Mouse (Mus musculus): ENCODE measurements around the gene Foxb1. TPM values are rescaled to one million over a fixed set of nuclear protein-coding genes. Genes with fewer than 3 reads are reported as not detected.

Foxb1 gene
- polyA plus RNA-seq (2015; fragmentation: Nextera tagmentation; extraction: Ambion mirVana): not detected in 2 replicates

- Histone ChIP-seq H3K9me3 (no peaks in the 10 kb centered on the region), H3K4me3 (peak within 1 kb of the TSS; percentile 16), H3K36me3 (no peaks in the 10 kb centered on the region), H3K27me3 (replicated peaks) (peaks cover 100% of the 10 kb centered on the region), H3K4me1 (peaks cover 8% of the 10 kb centered on the region; the same call in 1 of the 2 replicates), H3K27ac (replicated peaks) (no peak within 1 kb of the TSS), H3K9ac (no peak within 1 kb of the TSS), H3K4me2 (peak within 1 kb of the TSS; percentile 3; the same call in 1 of the 2 replicates)
- under 1% methylated on average over 60 of the region's 60 CpGs for WGBS
- ATAC-seq (ENCODE audit: extremely low read depth, insufficient number of reproducible peaks, low FRiP score, low TSS enrichment): no peak
Observed at GRCm38 (mm10) chr9:69760371-69761301, at the start of gene Foxb1. TSS of gene Foxb1 (minus strand) at chr9:69760940.

- WGBS: 55% methylated on average over 7 of the region's 7 CpGs
- Histone ChIP-seq H3K36me3 (no peaks in the 10 kb centered on the region), H3K9ac (no peak overlapping the region), H3K9me3 (no peaks in the 10 kb centered on the region), H3K27me3 (replicated peaks) (peaks cover 6% of the 10 kb centered on the region; the same call in 1 of the 2 replicates), H3K4me2 (no peak overlapping the region), H3K27ac (replicated peaks) (no peak overlapping the region), H3K4me3 (no peak overlapping the region), H3K4me1 (no peaks in the 10 kb centered on the region)
- ATAC-seq (ENCODE audit: extremely low read depth, insufficient number of reproducible peaks, low FRiP score, low TSS enrichment): no peak
Observed at GRCm38 (mm10) chr9:69790562-69790961, 29.8 kb upstream of the Foxb1 start.

DNA sequence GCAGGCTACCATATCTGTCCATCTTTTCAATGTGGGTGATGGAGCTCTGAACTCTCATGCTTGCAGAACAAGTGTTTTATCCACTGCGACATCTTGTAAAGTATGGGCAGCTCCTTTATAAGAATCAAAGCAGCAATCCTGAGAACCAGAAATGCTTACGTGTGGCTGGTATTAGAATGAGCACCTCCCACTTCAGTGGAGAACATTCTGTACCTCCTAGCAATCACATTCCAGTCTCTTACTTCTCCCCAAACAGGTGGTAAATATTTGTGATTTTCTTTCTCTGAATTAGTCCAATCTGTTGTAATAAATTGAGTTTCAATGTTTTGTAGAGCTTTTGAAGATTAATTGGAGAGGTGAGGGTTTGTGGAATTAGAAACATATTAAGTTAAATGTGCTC is 19.3 kb upstream of the Foxb1 start:
- no peak for ATAC-seq (ENCODE audit: extremely low read depth, insufficient number of reproducible peaks, low FRiP score, low TSS enrichment)
- 72% methylated on average over 2 of the region's 2 CpGs for WGBS

DNA sequence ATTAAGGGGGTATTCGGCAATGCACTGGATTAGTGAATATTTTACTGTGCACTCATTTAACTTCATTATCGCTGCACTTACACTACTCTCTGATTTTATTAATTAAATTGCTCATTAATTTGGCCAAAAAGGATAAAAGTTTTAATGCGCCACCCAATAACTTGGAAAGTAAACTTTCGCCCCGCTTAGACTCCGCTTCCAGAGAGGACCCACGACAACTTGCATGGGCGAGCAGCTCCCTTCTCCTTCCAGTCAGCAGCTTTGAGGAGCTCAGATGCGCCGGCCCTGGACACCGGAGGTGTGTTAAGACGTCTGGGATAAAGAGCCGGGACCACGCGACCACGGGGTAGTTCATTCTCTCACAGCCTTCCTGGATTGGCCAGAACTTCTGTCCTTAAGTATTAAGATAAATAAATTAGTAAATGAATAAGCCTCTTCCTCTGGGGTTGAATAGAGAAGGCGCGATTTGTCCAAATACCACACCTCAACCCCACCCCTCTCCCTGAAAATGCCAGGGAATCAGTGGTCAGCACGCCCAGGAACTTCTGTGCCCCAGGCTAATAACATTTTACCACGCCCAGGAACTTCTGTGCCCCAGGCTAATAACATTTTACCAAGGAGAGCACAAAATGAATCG is 9.3 kb upstream of the Foxb1 start:
- no peaks in the 10 kb centered on the region for H3K4me1 ChIP-seq
- no peak overlapping the region for H3K27ac ChIP-seq (replicated peaks)
- ATAC-seq (ENCODE audit: extremely low read depth, insufficient number of reproducible peaks, low FRiP score, low TSS enrichment): no peak
- peaks cover 98% of the 10 kb centered on the region for H3K27me3 ChIP-seq (replicated peaks)
- H3K4me2 ChIP-seq: no peak overlapping the region
- H3K4me3 ChIP-seq: no peak overlapping the region
- no peaks in the 10 kb centered on the region for H3K9me3 ChIP-seq
- H3K36me3 ChIP-seq: no peaks in the 10 kb centered on the region
- 3% methylated on average over 21 of the region's 21 CpGs for WGBS
- H3K9ac ChIP-seq: no peak overlapping the region

More for the DNA sequence above, 19.3 kb upstream of the Foxb1 start:
- Histone ChIP-seq H3K4me1 (no peaks in the 10 kb centered on the region), H3K27me3 (replicated peaks) (peaks cover 51% of the 10 kb centered on the region), H3K4me2 (no peak overlapping the region), H3K36me3 (no peaks in the 10 kb centered on the region), H3K9ac (no peak overlapping the region), H3K27ac (replicated peaks) (no peak overlapping the region), H3K4me3 (no peak overlapping the region), H3K9me3 (no peaks in the 10 kb centered on the region)

- H3K4me1 ChIP-seq: no peaks in the 10 kb centered on the region
- 1% methylated on average over 36 of the region's 36 CpGs for WGBS
- peaks cover 100% of the 10 kb centered on the region for H3K27me3 ChIP-seq (replicated peaks)
- no peak overlapping the region for H3K9ac ChIP-seq
- H3K36me3 ChIP-seq: no peaks in the 10 kb centered on the region
- H3K4me2 ChIP-seq: no peak overlapping the region
- ATAC-seq (ENCODE audit: extremely low read depth, insufficient number of reproducible peaks, low FRiP score, low TSS enrichment): no peak
- no peak overlapping the region for H3K27ac ChIP-seq (replicated peaks)
- no peaks in the 10 kb centered on the region for H3K9me3 ChIP-seq
- H3K4me3 ChIP-seq: no peak overlapping the region
Observed at GRCm38 (mm10) chr9:69769091-69769948, 8.6 kb upstream of the Foxb1 start.

DNA sequence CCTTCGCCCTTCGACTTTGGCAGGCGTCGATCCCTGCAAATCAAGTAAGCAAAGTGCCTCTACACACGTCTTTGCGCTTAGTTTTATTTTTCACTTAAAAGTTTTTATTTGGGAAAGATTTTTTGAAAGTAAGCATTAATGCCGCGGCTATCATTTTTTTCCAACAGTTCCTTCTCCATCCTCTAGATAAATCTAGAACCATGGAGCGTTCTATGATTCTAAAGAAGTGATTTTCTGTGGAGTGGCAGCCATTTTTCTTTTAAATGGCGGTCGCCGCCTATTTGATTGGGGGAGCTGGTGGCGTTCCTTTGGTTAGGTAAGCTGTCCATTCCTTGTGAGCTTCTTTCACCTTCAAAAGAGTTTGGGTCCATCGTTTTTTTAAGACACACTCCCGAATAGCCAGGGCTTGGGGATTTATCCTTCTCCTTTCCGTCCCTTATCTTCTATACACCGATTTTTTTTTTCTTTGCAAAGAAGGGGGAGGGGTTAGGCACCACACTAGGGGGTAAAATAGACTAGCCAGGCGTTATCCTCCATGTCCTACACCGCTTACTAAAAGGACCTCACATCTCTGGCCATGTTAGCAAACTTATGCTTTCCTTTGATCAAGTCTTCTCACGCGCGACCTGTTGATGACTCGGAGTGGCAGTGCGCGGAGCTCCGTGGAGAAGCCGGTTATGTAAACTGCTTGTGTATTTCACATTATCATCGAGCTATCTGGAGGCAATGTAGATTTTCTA is 7.6 kb upstream of the Foxb1 start:
- no peak overlapping the region for H3K9ac ChIP-seq
- H3K4me2 ChIP-seq: no peak overlapping the region
- peaks cover 100% of the 10 kb centered on the region for H3K27me3 ChIP-seq (replicated peaks)
- H3K36me3 ChIP-seq: no peaks in the 10 kb centered on the region
- no peak overlapping the region for H3K4me3 ChIP-seq
- no peak overlapping the region for H3K27ac ChIP-seq (replicated peaks)
- no peaks in the 10 kb centered on the region for H3K9me3 ChIP-seq
- 1% methylated on average over 28 of the region's 28 CpGs for WGBS
- H3K4me1 ChIP-seq: no peaks in the 10 kb centered on the region
- ATAC-seq (ENCODE audit: extremely low read depth, insufficient number of reproducible peaks, low FRiP score, low TSS enrichment): no peak

DNA sequence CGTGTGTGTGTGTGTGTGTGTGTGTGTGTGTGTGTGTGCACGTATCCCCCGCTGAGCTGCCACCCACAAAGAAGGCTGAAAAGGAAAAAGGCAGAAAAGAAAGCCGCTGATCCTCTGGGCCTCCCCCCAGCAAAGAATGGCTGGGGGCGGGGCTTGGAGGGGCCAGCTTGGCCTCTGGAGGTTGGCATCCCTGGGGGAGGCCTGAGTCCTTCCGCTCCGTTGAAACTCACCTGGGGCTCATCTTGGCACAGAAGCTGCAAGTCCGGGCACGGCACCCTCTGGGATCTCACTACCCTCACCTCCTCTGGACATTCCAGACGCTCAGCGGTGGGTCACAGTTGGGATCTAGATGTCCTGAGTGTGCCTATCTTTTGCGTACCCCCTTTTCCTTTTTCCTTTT is 6.7 kb upstream of the Foxb1 start:
- Histone ChIP-seq H3K36me3 (no peaks in the 10 kb centered on the region), H3K4me1 (peaks cover 4% of the 10 kb centered on the region; the same call in 1 of the 2 replicates), H3K9me3 (no peaks in the 10 kb centered on the region), H3K27me3 (replicated peaks) (peaks cover 100% of the 10 kb centered on the region), H3K9ac (no peak overlapping the region), H3K4me3 (no peak overlapping the region), H3K27ac (replicated peaks) (no peak overlapping the region), H3K4me2 (no peak overlapping the region)
- under 1% methylated on average over 9 of the region's 12 CpGs for WGBS
- ATAC-seq (ENCODE audit: extremely low read depth, insufficient number of reproducible peaks, low FRiP score, low TSS enrichment): no peak

GRCm38 (mm10) chr9:69766936-69767335 is 6.2 kb upstream of the Foxb1 start:
- 2% methylated on average over 4 of the region's 4 CpGs for WGBS
- Histone ChIP-seq H3K36me3 (no peaks in the 10 kb centered on the region), H3K4me3 (no peak overlapping the region), H3K27me3 (replicated peaks) (peaks cover 100% of the 10 kb centered on the region), H3K9me3 (no peaks in the 10 kb centered on the region), H3K9ac (no peak overlapping the region), H3K27ac (replicated peaks) (no peak overlapping the region), H3K4me2 (no peak overlapping the region), H3K4me1 (peaks cover 4% of the 10 kb centered on the region; the same call in 1 of the 2 replicates)
- no peak for ATAC-seq (ENCODE audit: extremely low read depth, insufficient number of reproducible peaks, low FRiP score, low TSS enrichment)

DNA sequence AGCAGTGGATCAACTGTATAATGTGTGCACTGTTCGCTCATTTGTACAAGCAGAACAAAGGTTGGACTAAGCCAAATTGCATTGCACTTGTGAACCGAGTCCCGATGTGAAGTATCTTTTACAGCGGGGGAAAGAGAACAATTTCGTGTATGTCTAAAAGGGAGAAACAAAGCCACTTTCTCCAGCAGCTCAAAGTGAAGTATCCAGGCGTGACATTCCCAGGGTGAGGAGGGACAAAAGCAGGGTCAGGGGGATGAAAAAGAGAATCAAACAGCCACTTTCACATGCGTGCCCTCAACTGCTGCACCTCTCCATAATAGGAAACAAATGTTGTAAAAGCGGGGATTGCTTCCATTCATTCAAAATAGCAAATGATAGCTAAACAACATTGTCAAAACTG is 5.6 kb upstream of the Foxb1 start:
- ATAC-seq (ENCODE audit: extremely low read depth, insufficient number of reproducible peaks, low FRiP score, low TSS enrichment): no peak
- Histone ChIP-seq H3K4me2 (no peak overlapping the region), H3K9me3 (no peaks in the 10 kb centered on the region), H3K36me3 (no peaks in the 10 kb centered on the region), H3K27me3 (replicated peaks) (peaks cover 100% of the 10 kb centered on the region), H3K9ac (no peak overlapping the region), H3K4me1 (peaks cover 4% of the 10 kb centered on the region; the same call in 1 of the 2 replicates), H3K27ac (replicated peaks) (no peak overlapping the region), H3K4me3 (no peak overlapping the region)
- WGBS: under 1% methylated on average over 8 of the region's 8 CpGs

- Histone ChIP-seq H3K9me3 (no peaks in the 10 kb centered on the region), H3K27me3 (replicated peaks) (peaks cover 100% of the 10 kb centered on the region), H3K4me3 (no peak overlapping the region), H3K27ac (replicated peaks) (no peak overlapping the region), H3K4me1 (peaks cover 4% of the 10 kb centered on the region; the same call in 1 of the 2 replicates), H3K36me3 (no peaks in the 10 kb centered on the region), H3K4me2 (no peak overlapping the region), H3K9ac (no peak overlapping the region)
- no peak for ATAC-seq (ENCODE audit: extremely low read depth, insufficient number of reproducible peaks, low FRiP score, low TSS enrichment)
- under 1% methylated on average over 8 of the region's 8 CpGs for WGBS
Observed at GRCm38 (mm10) chr9:69765483-69766050, 4.8 kb upstream of the Foxb1 start.

Measured in heart, embryonic 13.5 days (tissue).